Mouse (Mus musculus) lung, postnatal 0 days (tissue): ENCODE data around the gene Gm17359.

Experiments used
- CTCF ChIP-seq: IDR thresholded peaks from 2 replicates; pipeline ENCODE4 v1.5.1; 2016; ENCODE audit warnings: antibody characterized with exemption, mild to moderate bottlenecking
- EP300 ChIP-seq: IDR thresholded peaks from 2 replicates; pipeline ENCODE4 v1.6.1; 2016; ENCODE audit warnings: antibody characterized with exemption, mild to moderate bottlenecking, control low read depth

GRCm38 (mm10) chr3:79409927-79410628, 73.6 kb downstream of the Gm17359 start:
- no peak for TF ChIP-seq CTCF
- no peak for TF ChIP-seq EP300
